Mouse (Mus musculus): Measurements from ENCODE around the gene Fhit.
"Not testable (repeated sequence)": the region's sequence is repeated elsewhere in the genome, so short reads cannot be mapped to it uniquely, and the experiment has no call there.

Fhit gene

DNA sequence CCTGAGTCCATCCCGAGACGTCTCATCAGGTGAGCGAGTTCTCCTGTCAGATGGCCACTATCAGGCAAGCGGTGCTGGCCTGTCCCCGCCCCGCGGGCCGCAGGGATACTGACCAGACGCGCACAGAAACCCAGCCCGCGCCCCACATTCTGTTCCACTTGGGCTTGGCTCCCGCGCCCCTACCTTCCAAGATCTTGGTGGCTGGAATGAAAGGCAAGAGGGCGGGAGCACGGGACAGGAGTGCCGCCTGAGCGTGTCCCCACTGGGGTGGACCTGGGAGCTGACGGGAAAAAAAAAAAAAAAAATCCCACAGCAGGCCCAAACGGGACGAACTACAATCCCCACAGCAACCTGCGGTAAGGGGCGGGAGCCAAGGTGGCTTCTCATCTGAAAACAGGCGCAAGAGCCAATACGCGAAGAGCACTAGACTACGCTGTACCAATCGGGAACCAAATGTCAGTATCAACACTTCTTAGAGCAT is at the start of gene Fhit:
Fhit (minus strand) TSS at position 285 of the 481 bp plus-strand sequence.
- no peak for DNase-seq (ENCODE audit: low read depth, low spot score)

DNA sequence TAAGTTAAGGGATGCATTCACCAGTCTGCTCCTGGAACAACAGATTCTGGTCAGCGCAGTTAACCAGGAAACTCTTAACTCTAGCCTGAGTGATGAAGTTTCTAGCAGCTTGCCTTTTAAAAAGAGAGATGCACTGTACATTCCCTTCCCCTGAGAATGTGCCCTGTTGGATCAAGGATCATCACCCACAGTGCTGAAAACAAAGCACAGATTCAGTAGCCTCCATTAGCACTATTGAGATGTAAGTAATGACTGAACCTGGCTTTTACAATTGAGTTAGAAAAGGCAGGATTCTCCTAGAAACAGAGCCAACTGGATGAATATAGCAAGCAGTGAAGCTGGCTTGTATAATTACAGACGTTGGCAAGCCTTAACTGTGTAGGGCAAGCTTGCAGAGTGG is 45.0 kb upstream of the Fhit start:
- no peak for DNase-seq (ENCODE audit: low read depth, low spot score)

DNA sequence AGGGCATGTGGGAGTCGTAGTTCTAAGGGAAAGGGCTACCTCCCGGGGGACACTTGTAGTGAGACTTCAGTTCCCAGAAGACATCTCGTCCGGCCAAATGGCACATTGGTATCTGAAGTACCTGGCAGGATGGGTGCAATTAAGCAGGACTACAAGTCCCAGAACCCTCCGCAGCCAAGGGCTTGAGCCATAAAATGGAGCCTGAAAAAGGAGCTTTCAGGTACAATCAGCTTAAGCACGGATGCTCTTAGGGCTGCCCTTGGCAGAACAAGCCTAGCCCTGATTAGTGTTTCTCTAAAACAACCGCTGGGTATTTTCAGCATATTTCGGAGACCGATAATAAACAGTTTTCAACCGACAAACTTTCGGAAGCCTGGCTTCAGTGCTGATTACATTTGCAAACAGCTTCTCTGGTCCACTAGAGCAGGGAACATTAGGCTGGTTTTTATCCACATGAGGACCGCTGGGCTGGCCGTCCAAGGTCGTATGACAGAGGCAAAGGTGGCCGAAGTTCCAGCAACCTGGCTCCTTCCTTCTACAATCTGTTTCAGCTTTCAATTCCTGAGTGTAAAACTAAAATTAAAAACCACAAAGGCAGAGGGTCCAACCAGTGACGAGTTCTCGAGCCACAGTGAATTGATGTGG is 907 bp downstream of the Fhit start:
- DNase-seq (ENCODE audit: low read depth, low spot score) = no peak

DNA sequence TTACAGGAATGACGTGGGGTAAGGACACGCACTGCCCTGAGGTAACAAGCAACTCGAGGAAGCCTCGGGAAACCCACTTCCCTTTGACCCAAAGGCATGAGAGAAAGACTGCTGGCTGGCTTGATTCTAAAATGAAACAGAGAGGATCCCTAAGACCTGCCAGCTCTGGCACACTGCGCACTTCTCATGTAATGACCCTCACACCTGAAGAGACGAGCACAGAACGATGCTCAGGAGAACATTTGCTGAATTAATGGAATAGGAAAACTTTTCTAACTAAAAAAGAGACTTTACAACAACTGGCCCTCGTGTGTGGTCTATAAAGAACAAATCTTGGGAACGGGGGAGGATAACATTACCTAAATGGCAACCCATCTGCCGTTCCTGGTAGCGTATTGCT is 2.2 kb downstream of the Fhit start:
- DNase-seq (ENCODE audit: low read depth, low spot score) = no peak

GRCm38 (mm10) chr14:11159021-11159420 is 2.8 kb downstream of the Fhit start:
- no peak for DNase-seq (ENCODE audit: low read depth, low spot score)

DNA sequence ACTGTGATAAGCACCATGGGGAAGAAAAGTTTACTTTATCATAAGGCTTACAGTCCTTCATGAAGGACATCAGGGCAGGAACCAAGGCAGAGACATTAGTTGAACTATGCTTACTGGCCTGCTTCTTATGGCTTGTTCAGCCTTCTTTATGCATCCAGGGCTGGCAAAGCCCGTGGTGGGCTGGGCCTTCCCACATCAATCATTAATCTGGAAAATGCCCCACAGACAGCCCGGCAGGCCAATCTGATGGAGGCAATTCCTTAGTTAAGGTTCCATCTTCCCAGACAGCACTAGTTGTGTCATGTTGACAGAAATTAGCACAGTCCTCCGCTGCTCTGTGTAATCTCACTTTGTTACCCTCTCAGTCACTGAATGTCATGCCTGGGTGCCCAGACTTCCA is 4.1 kb downstream of the Fhit start:
- no peak for DNase-seq (ENCODE audit: low read depth, low spot score)

- no peak for DNase-seq (ENCODE audit: low read depth, low spot score)
These were observed 10.1 kb downstream of the Fhit start for GRCm38 (mm10) chr14:11151634-11152321.

DNA sequence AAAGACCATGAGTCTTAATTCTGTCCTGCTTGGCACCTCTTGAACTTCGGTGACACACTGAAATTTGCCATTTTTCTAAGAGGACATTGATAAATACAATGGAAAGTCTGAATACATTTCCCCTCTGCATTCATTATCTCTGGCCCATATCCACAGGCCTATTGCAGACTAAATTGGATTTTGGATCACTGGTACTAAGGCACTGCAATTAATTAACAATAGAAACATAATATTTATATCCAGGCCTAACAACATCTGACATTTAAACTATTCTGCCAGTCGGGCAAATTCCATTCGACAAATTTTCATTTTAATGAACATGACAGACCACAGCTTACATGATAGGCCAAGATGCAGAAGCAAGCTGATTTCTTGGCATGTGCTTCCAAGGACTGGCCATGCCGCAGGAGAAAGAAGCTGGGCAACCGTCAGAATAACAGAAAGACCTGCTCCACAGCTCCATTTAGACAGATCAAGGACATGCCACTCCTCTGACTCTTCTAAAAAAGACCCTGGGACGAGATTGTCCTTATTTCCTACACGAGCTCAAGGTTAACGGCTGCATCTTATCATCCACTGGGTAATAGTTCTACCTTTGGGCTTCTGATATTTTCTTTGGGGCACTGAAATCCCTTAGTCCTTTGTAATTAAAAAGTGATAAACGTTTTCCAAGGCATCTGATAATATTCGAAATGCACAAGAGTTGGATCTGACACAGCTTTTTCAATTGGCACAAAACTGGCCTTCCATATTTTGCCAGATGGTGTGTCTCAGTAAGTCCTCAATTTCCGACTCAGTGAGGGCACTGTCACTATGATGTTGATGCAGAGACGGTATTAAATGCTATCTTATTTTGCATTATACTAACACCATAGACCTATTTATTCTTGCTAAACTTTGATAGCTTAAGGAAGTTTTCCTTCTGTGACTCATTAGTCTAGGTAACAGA is 27.8 kb downstream of the Fhit start:
- no peak for DNase-seq (ENCODE audit: low read depth, low spot score)

- no peak for DNase-seq (ENCODE audit: low read depth, low spot score)
These were observed 29.0 kb downstream of the Fhit start for GRCm38 (mm10) chr14:11132637-11133474.

DNA sequence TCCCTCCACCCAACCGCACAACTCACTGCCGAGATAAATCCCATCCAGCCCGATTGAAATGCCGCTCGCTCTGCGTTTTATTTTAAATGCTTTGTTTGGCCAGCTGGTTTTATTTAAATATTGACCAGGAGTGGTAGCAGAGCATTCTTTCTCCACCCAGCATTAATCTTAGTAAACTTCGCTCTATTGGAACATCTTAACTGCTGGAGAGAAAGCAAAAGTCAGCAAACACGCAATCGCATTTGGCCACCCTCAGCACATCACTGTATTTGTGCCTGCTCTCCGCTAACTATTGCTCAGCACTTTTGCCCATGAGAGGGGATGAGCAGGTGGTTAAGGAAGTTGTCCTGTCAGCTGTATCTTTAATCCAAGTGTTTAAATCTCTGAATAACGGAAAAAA is 36.7 kb downstream of the Fhit start:
- no peak for DNase-seq (ENCODE audit: low read depth, low spot score)

- no peak for DNase-seq (ENCODE audit: low read depth, low spot score)
These were observed 42.8 kb downstream of the Fhit start for GRCm38 (mm10) chr14:11119076-11119475.

DNA sequence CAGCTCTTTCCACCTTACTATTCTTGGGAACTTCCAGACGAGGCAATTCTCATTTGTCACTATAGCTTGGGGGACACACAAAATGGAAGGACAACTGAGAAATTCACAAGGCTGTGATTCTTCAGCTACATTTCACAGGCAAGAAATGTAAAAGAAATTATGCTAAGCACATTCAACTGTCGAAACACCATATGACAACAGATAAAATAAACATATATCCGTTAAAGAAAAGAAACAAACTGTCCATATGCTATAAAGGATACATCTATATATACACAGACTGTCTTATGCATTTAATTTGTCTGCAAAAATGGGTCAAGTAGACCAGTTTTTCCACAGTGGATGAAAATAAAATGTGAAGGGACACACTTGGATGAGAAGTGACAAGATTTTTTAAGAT is 76.2 kb downstream of the Fhit start:
- no peak for DNase-seq (ENCODE audit: low read depth, low spot score)

GRCm38 (mm10) chr14:11083946-11084345 is 77.9 kb downstream of the Fhit start:
- DNase-seq (ENCODE audit: low read depth, low spot score) = no peak

GRCm38 (mm10) chr14:11083462-11083861 is 78.4 kb downstream of the Fhit start:
- no peak for DNase-seq (ENCODE audit: low read depth, low spot score)

GRCm38 (mm10) chr14:11063594-11063993 is 98.2 kb downstream of the Fhit start:
- no peak for DNase-seq (ENCODE audit: low read depth, low spot score)

GRCm38 (mm10) chr14:11060221-11060620 is 101.6 kb downstream of the Fhit start:
- no peak for DNase-seq (ENCODE audit: low read depth, low spot score)

- DNase-seq (ENCODE audit: low read depth, low spot score) = not testable (repeated sequence)
These were observed 122.1 kb downstream of the Fhit start for GRCm38 (mm10) chr14:11039503-11040300.

- no peak for DNase-seq (ENCODE audit: low read depth, low spot score)
These were observed 140.4 kb downstream of the Fhit start for GRCm38 (mm10) chr14:11021391-11021790.

GRCm38 (mm10) chr14:10978651-10979050 is 183.2 kb downstream of the Fhit start:
- no peak for DNase-seq (ENCODE audit: low read depth, low spot score)

DNA sequence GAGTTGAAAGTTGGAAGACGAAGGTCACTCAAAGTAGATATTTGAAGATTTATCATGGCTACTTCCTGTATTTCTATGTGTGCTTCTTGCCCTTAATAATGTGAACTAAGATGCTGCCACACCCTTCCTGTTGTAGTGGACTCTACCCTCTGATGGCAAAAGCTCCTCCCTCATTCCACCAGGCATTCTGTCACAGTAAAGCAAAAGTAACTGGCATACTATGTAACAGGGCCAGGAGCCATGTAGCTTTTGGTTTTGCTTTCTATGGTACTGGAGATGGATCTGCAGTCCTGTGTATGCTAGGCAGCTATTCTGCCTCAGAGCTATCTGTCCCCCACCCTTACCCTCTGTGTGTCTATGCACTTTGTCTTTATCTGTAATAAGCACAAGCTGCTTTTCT is 220.2 kb downstream of the Fhit start:
- DNase-seq (ENCODE audit: low read depth, low spot score) = no peak
